Mouse (Mus musculus): Measurements from ENCODE around the gene Atg2a. TPM values are rescaled to one million over a fixed set of nuclear protein-coding genes. Genes with fewer than 3 reads are reported as not detected.

The Atg2a gene
- total and polyA plus RNA-seq, 2 experiments from 2014 or later = 5.6 to 24.5 TPM

- H3K9me3 ChIP-seq (replicated peaks; ENCODE audit: control insufficient read depth, low read length) = no peaks in the 10 kb centered on the region
- H3K36me3 ChIP-seq (replicated peaks; ENCODE audit: control insufficient read depth, insufficient read depth, low read length) = peaks cover 46% of the 10 kb centered on the region
- H3K27me3 ChIP-seq (ENCODE audit: control insufficient read depth, insufficient read depth, low read length) = no peaks in the 10 kb centered on the region
- DNase-seq (ENCODE audit: low spot score) (no peak), ATAC-seq (ENCODE audit: insufficient read depth, low read depth) (no peak)
- no peak overlapping the region for H3K27ac ChIP-seq (ENCODE audit: low read depth)
- no peak overlapping the region for H3K9ac ChIP-seq (replicated peaks; ENCODE audit: low read depth, low read length)
- H3K4me2 ChIP-seq (ENCODE audit: low read depth, low read length) = 0 out of 2 replicates have a peak overlapping the region, but pooled peaks have one; percentile 86
- H3K4me1 ChIP-seq (ENCODE audit: control insufficient read depth, insufficient read depth) = peaks cover 51% of the 10 kb centered on the region
- TF ChIP-seq CTCF (IDR thresholded peaks at IDR 0.05; ENCODE audit: low read depth) = no peak
- no peak for TF ChIP-seq EP300 (IDR thresholded peaks at IDR 0.05; ENCODE audit: low read depth)
- WGBS = 90% methylated on average over 7 of the region's 7 CpGs
- H3K4me3 ChIP-seq (ENCODE audit: low read depth, low read length) = no peak overlapping the region
Measured at GRCm38 (mm10) chr19:6280554-6280953, 39.1 kb downstream of the Atg2a start.

DNA sequence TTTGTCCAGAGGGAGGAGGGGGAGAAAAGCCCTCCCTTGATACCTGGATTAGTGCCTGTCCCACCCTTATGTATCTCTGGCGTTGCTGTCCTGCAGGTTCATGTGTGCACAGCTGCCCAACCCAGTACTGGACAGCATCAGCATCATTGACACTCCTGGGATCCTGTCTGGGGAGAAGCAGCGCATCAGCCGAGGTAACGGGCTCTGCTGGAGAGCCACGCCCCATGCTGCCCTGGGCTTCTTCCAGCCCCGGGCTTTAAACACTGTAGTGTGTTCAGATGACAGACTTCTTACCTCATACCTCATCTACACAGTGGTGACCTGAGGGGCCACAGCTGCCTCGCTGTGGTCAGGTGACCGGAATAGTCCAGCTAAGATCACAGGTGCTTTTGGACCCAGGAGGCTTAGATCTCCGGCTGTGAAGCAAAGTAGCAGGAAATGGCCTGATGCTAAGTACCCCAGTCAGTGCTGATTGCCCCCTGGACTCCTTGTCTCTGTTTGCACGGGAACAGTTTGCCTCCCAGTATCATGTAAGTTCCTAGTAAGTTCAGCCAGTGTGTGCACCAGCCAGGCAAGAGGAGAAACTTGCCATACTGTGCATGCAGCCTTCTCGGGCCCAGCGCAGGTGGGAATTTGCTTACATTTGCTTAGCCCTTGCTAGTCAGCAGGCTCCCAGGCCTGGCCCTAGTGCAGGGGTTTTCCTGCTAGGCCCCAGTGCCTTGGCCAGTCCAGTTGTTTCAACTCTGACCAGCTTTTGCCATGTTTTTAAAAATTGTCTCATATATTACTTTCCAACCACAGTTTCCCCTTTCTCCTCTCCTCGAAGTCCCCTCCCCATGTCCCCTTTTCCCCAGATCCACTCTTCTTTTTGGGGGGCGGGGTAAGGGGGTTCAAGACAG is 39.9 kb downstream of the Atg2a start:
- peaks cover 46% of the 10 kb centered on the region for H3K36me3 ChIP-seq (replicated peaks; ENCODE audit: control insufficient read depth, insufficient read depth, low read length)
- H3K9me3 ChIP-seq (replicated peaks; ENCODE audit: control insufficient read depth, low read length) = no peaks in the 10 kb centered on the region
- no peaks in the 10 kb centered on the region for H3K27me3 ChIP-seq (ENCODE audit: control insufficient read depth, insufficient read depth, low read length)
- 77% methylated on average over 14 of the region's 14 CpGs for WGBS
- no peak overlapping the region for H3K27ac ChIP-seq (ENCODE audit: low read depth)
- no peak overlapping the region for H3K4me3 ChIP-seq (ENCODE audit: low read depth, low read length)
- TF ChIP-seq CTCF (IDR thresholded peaks at IDR 0.05; ENCODE audit: low read depth) (no peak), EP300 (IDR thresholded peaks at IDR 0.05; ENCODE audit: low read depth) (no peak)
- ATAC-seq (ENCODE audit: insufficient read depth, low read depth) = no peak
- no peak overlapping the region for H3K4me2 ChIP-seq (ENCODE audit: low read depth, low read length)
- peaks cover 52% of the 10 kb centered on the region for H3K4me1 ChIP-seq (ENCODE audit: control insufficient read depth, insufficient read depth)
- no peak overlapping the region for H3K9ac ChIP-seq (replicated peaks; ENCODE audit: low read depth, low read length)
- no peak for DNase-seq (ENCODE audit: low spot score)

GRCm38 (mm10) chr19:6283001-6283400 is 41.5 kb downstream of the Atg2a start:
- TF ChIP-seq CTCF (IDR thresholded peaks at IDR 0.05; ENCODE audit: low read depth) (no peak), EP300 (IDR thresholded peaks at IDR 0.05; ENCODE audit: low read depth) (no peak)
- no peak overlapping the region for H3K9ac ChIP-seq (replicated peaks; ENCODE audit: low read depth, low read length)
- H3K4me2 ChIP-seq (ENCODE audit: low read depth, low read length) = no peak overlapping the region
- peaks cover 67% of the 10 kb centered on the region for H3K4me1 ChIP-seq (ENCODE audit: control insufficient read depth, insufficient read depth)
- H3K36me3 ChIP-seq (replicated peaks; ENCODE audit: control insufficient read depth, insufficient read depth, low read length) = peaks cover 46% of the 10 kb centered on the region
- 86% methylated on average over 5 of the region's 5 CpGs for WGBS
- ATAC-seq (ENCODE audit: insufficient read depth, low read depth) = no peak
- no peak for DNase-seq (ENCODE audit: low spot score)
- no peak overlapping the region for H3K27ac ChIP-seq (ENCODE audit: low read depth)
- H3K27me3 ChIP-seq (ENCODE audit: control insufficient read depth, insufficient read depth, low read length) = no peaks in the 10 kb centered on the region
- no peaks in the 10 kb centered on the region for H3K9me3 ChIP-seq (replicated peaks; ENCODE audit: control insufficient read depth, low read length)
- H3K4me3 ChIP-seq (ENCODE audit: low read depth, low read length) = no peak overlapping the region

GRCm38 (mm10) chr19:6284502-6284901 is 43.0 kb downstream of the Atg2a start:
- TF ChIP-seq EP300 (IDR thresholded peaks at IDR 0.05; ENCODE audit: low read depth) (no peak), CTCF (IDR thresholded peaks at IDR 0.05; ENCODE audit: low read depth) (no peak)
- Histone ChIP-seq H3K27ac (ENCODE audit: low read depth) (peak overlapping the region; percentile 82), H3K4me2 (ENCODE audit: low read depth, low read length) (peak overlapping the region; percentile 24), H3K4me3 (ENCODE audit: low read depth, low read length) (no peak overlapping the region), H3K4me1 (ENCODE audit: control insufficient read depth, insufficient read depth) (peaks cover 54% of the 10 kb centered on the region), H3K36me3 (replicated peaks; ENCODE audit: control insufficient read depth, insufficient read depth, low read length) (peaks cover 44% of the 10 kb centered on the region), H3K27me3 (ENCODE audit: control insufficient read depth, insufficient read depth, low read length) (no peaks in the 10 kb centered on the region), H3K9me3 (replicated peaks; ENCODE audit: control insufficient read depth, low read length) (no peaks in the 10 kb centered on the region), H3K9ac (replicated peaks; ENCODE audit: low read depth, low read length) (no peak overlapping the region)
- WGBS = 27% methylated on average over 12 of the region's 12 CpGs
- ATAC-seq (ENCODE audit: insufficient read depth, low read depth) (peak; percentile 61), DNase-seq (ENCODE audit: low spot score) (peak; percentile 70)

DNA sequence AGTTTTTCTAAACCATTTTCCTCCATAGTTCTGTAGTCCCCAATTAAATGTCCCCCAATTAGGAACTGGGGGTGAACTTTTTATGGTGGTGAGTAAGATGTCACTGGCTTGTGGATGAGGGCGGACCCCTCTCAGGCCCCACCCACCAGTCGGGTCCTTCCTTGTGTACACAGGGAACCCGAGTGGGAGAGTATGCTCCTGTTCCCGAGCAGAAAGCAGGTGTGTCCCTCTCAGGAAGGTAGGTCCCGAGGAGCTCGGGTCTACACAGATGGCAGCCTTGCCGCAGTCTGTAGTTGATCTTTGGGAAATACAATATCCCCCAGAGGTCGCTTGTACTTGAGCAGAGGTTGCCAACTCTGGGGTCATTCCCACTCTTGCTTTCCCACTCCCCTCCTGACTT is 43.8 kb downstream of the Atg2a start:
- Histone ChIP-seq H3K27me3 (ENCODE audit: control insufficient read depth, insufficient read depth, low read length) (no peaks in the 10 kb centered on the region), H3K4me2 (ENCODE audit: low read depth, low read length) (peak overlapping the region; percentile 11; the same call in 1 of the 2 replicates), H3K4me3 (ENCODE audit: low read depth, low read length) (no peak overlapping the region), H3K9ac (replicated peaks; ENCODE audit: low read depth, low read length) (no peak overlapping the region), H3K4me1 (ENCODE audit: control insufficient read depth, insufficient read depth) (peaks cover 50% of the 10 kb centered on the region), H3K9me3 (replicated peaks; ENCODE audit: control insufficient read depth, low read length) (no peaks in the 10 kb centered on the region), H3K27ac (ENCODE audit: low read depth) (peak overlapping the region; percentile 82), H3K36me3 (replicated peaks; ENCODE audit: control insufficient read depth, insufficient read depth, low read length) (peaks cover 46% of the 10 kb centered on the region)
- 49% methylated on average over 8 of the region's 8 CpGs for WGBS
- no peak for DNase-seq (ENCODE audit: low spot score)
- TF ChIP-seq EP300 (IDR thresholded peaks at IDR 0.05; ENCODE audit: low read depth) = no peak
- no peak for TF ChIP-seq CTCF (IDR thresholded peaks at IDR 0.05; ENCODE audit: low read depth)
- no peak for ATAC-seq (ENCODE audit: insufficient read depth, low read depth)

Measured in heart, postnatal 0 days (tissue).